Mouse (Mus musculus) E14TG2a.4 (cell line): ENCODE data around the gene Ubac2.
A peak's percentile ranks its signal among the peaks of the same experiment; 100 is the strongest.

Source experiments
- H3K27me3 ChIP-seq: 2 replicates; pipeline ENCODE4 v1.6.1; 2014; ENCODE audit warnings: low read length, control low read depth; ENCODE audit not compliant: insufficient read depth
- H3K36me3 ChIP-seq: 2 replicates; pipeline ENCODE4 v1.6.1; 2014; ENCODE audit warnings: low read length, control low read depth; ENCODE audit not compliant: insufficient read depth
- H3K4me1 ChIP-seq: replicated peaks from 2 replicates; pipeline ENCODE4 v1.6.1; 2014; ENCODE audit warnings: low read depth, low read length, control low read depth
- H3K4me3 ChIP-seq: replicated peaks from 2 replicates; pipeline ENCODE4 v1.5.1; 2014; ENCODE audit warnings: mild to moderate bottlenecking, low read length
- H3K9me3 ChIP-seq: 2 replicates; pipeline ENCODE4 v1.6.1; 2014; ENCODE audit warnings: low read length, control low read depth
- CTCF ChIP-seq: conservative IDR thresholded peaks from 2 replicates; pipeline ENCODE4 v1.5.1; 2014; ENCODE audit warnings: low read length
- NANOG ChIP-seq: IDR thresholded peaks from 2 replicates; pipeline ENCODE4 v1.6.1; 2014; ENCODE audit warnings: borderline replicate concordance, low read length, mixed read lengths
- POU5F1 ChIP-seq: IDR thresholded peaks from 2 replicates; pipeline ENCODE4 v1.6.1; 2014; ENCODE audit warnings: low read length, borderline replicate concordance

Gene Ubac2

GRCm38 (mm10) chr14:121931594-121931993, 53.2 kb downstream of the Ubac2 start:
- Histone ChIP-seq H3K4me1 (peaks cover 58% of the 10 kb centered on the region), H3K36me3 (peaks cover 29% of the 10 kb centered on the region), H3K4me3 (peak overlapping the region; percentile 21; the same call in 1 of the 2 replicates), H3K9me3 (peaks cover 9% of the 10 kb centered on the region), H3K27me3 (no peaks in the 10 kb centered on the region)
- TF ChIP-seq CTCF (no peak), POU5F1 (no peak), NANOG (no peak)

- peaks cover 9% of the 10 kb centered on the region for H3K9me3 ChIP-seq
- peaks cover 29% of the 10 kb centered on the region for H3K36me3 ChIP-seq
- no peak for TF ChIP-seq CTCF
- TF ChIP-seq POU5F1: no peak
- no peak for TF ChIP-seq NANOG
- H3K4me1 ChIP-seq: peaks cover 56% of the 10 kb centered on the region
- H3K27me3 ChIP-seq: no peaks in the 10 kb centered on the region
- peak overlapping the region; percentile 21; the same call in 1 of the 2 replicates for H3K4me3 ChIP-seq
Measured at GRCm38 (mm10) chr14:121932180-121932579, 53.8 kb downstream of the Ubac2 start.

- Histone ChIP-seq H3K4me1 (peaks cover 56% of the 10 kb centered on the region), H3K27me3 (no peaks in the 10 kb centered on the region), H3K36me3 (peaks cover 29% of the 10 kb centered on the region), H3K9me3 (peaks cover 9% of the 10 kb centered on the region), H3K4me3 (no peak overlapping the region)
- TF ChIP-seq CTCF (no peak), NANOG (no peak), POU5F1 (no peak)
Measured at GRCm38 (mm10) chr14:121933906-121934596, 55.6 kb downstream of the Ubac2 start.

- no peak for TF ChIP-seq CTCF
- no peak for TF ChIP-seq NANOG
- no peak for TF ChIP-seq POU5F1
Measured at GRCm38 (mm10) chr14:121934597-121934946, 56.2 kb downstream of the Ubac2 start.

GRCm38 (mm10) chr14:121936356-121936755, 57.9 kb downstream of the Ubac2 start:
- peaks cover 44% of the 10 kb centered on the region for H3K4me1 ChIP-seq
- H3K9me3 ChIP-seq: peaks cover 9% of the 10 kb centered on the region
- H3K4me3 ChIP-seq: no peak overlapping the region
- H3K27me3 ChIP-seq: no peaks in the 10 kb centered on the region
- TF ChIP-seq NANOG: no peak
- no peak for TF ChIP-seq POU5F1
- TF ChIP-seq CTCF: no peak
- peaks cover 29% of the 10 kb centered on the region for H3K36me3 ChIP-seq

More at GRCm38 (mm10) chr14:121934597-121934946, 56.2 kb downstream of the Ubac2 start:
- peaks cover 29% of the 10 kb centered on the region for H3K36me3 ChIP-seq
- peaks cover 56% of the 10 kb centered on the region for H3K4me1 ChIP-seq
- H3K4me3 ChIP-seq: no peak overlapping the region
- H3K27me3 ChIP-seq: no peaks in the 10 kb centered on the region
- H3K9me3 ChIP-seq: peaks cover 9% of the 10 kb centered on the region

GRCm38 (mm10) chr14:121936856-121937255, 58.4 kb downstream of the Ubac2 start:
- H3K4me3 ChIP-seq: no peak overlapping the region
- peaks cover 39% of the 10 kb centered on the region for H3K4me1 ChIP-seq
- TF ChIP-seq POU5F1 (no peak), NANOG (no peak), CTCF (no peak)
- H3K27me3 ChIP-seq: no peaks in the 10 kb centered on the region
- H3K36me3 ChIP-seq: peaks cover 29% of the 10 kb centered on the region
- peaks cover 9% of the 10 kb centered on the region for H3K9me3 ChIP-seq

GRCm38 (mm10) chr14:121937601-121938255, 59.3 kb downstream of the Ubac2 start:
- H3K4me1 ChIP-seq: peaks cover 30% of the 10 kb centered on the region
- no peak for TF ChIP-seq CTCF
- TF ChIP-seq NANOG: no peak

GRCm38 (mm10) chr14:121938256-121939191, 60.1 kb downstream of the Ubac2 start:
- H3K9me3 ChIP-seq: peaks cover 9% of the 10 kb centered on the region

More at GRCm38 (mm10) chr14:121937601-121938255, 59.3 kb downstream of the Ubac2 start:
- H3K4me3 ChIP-seq: no peak overlapping the region
- peaks cover 29% of the 10 kb centered on the region for H3K36me3 ChIP-seq
- peaks cover 9% of the 10 kb centered on the region for H3K9me3 ChIP-seq
- H3K27me3 ChIP-seq: no peaks in the 10 kb centered on the region

More at GRCm38 (mm10) chr14:121938256-121939191, 60.1 kb downstream of the Ubac2 start:
- Histone ChIP-seq H3K4me3 (no peak overlapping the region), H3K36me3 (peaks cover 22% of the 10 kb centered on the region), H3K27me3 (no peaks in the 10 kb centered on the region), H3K4me1 (peaks cover 22% of the 10 kb centered on the region)
- TF ChIP-seq POU5F1 (no peak), NANOG (no peak), CTCF (no peak)
